Mouse (Mus musculus): ENCODE measurements around the gene Pip5k1b. TPM values are rescaled to one million over a fixed set of nuclear protein-coding genes. Genes with fewer than 3 reads are reported as not detected.

Gene Pip5k1b
- polyA plus RNA-seq, 1 experiment from 2014 or later = 0.77 TPM

DNA sequence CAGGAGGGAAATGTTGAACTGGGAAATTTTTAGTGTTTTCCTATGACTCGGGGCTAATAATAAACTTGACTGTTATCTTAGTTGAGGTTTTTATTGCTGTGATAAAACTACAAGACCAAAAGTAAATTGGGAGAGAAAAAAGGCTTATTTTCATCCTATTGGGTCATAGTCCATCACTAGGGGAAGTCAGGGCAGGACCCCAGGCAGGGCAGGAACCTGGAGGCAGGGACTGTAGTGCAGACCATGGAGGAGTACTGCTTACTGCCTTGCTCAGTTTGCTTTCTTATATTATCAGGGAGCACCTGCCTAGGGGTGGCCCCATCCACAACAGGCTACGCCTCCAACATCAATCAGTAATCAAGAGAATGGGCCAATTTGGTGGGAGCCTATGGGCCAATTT is 101.2 kb downstream of the Pip5k1b start:
- no peaks in the 10 kb centered on the region for H3K36me3 ChIP-seq
- H3K4me2 ChIP-seq = no peak overlapping the region
- H3K9me3 ChIP-seq = no peaks in the 10 kb centered on the region
- ATAC-seq (ENCODE audit: insufficient number of reproducible peaks, low FRiP score, low TSS enrichment, low read depth) = no peak
- H3K9ac ChIP-seq = no peak overlapping the region
- H3K4me1 ChIP-seq = peaks cover 3% of the 10 kb centered on the region; the same call in 1 of the 2 replicates
- H3K27me3 ChIP-seq = no peaks in the 10 kb centered on the region
- no peak overlapping the region for H3K4me3 ChIP-seq
- WGBS = 70% methylated on average over 2 of the region's 2 CpGs
- no peak overlapping the region for H3K27ac ChIP-seq

GRCm38 (mm10) chr19:24453379-24453778 is 102.3 kb downstream of the Pip5k1b start:
- H3K9ac ChIP-seq = no peak overlapping the region
- H3K4me1 ChIP-seq = peaks cover 3% of the 10 kb centered on the region; the same call in 1 of the 2 replicates
- H3K4me3 ChIP-seq = no peak overlapping the region
- H3K27me3 ChIP-seq = no peaks in the 10 kb centered on the region
- WGBS = 60% methylated on average over 13 of the region's 13 CpGs
- ATAC-seq (ENCODE audit: insufficient number of reproducible peaks, low FRiP score, low TSS enrichment, low read depth) = no peak
- no peak overlapping the region for H3K4me2 ChIP-seq
- H3K9me3 ChIP-seq = no peaks in the 10 kb centered on the region
- H3K27ac ChIP-seq = no peak overlapping the region
- H3K36me3 ChIP-seq = no peaks in the 10 kb centered on the region

DNA sequence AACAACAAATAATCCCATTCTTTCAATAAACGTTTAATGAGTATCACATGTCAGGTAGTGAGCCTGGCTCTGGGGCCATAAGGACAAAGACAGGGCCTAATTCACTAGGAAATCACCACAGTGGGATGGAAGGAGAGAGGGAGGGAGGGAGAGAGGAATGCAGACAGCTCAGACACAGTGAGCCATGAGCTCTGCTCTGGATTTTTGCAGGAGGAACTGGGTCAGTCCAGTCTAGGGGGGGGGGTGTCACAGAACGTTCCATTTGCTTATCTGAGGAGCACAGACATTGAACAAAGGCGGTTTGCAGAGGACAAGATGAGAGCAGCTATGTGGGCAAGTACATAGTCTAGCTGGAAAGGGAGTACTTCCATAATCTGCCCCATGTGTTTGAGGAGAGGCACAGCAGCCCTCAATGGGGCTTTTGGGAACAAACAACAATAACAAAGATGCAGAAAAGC is 103.2 kb downstream of the Pip5k1b start:
- Histone ChIP-seq H3K9ac (no peak overlapping the region), H3K4me2 (no peak overlapping the region), H3K27ac (no peak overlapping the region; the same call in 1 of the 2 replicates), H3K27me3 (no peaks in the 10 kb centered on the region), H3K4me3 (no peak overlapping the region), H3K4me1 (peaks cover 3% of the 10 kb centered on the region; the same call in 1 of the 2 replicates), H3K9me3 (no peaks in the 10 kb centered on the region), H3K36me3 (no peaks in the 10 kb centered on the region)
- WGBS = 29% methylated on average over 3 of the region's 3 CpGs
- ATAC-seq (ENCODE audit: insufficient number of reproducible peaks, low FRiP score, low TSS enrichment, low read depth) = no peak

- no peak overlapping the region for H3K9ac ChIP-seq
- no peaks in the 10 kb centered on the region for H3K27me3 ChIP-seq
- H3K4me1 ChIP-seq = peaks cover 3% of the 10 kb centered on the region; the same call in 1 of the 2 replicates
- H3K27ac ChIP-seq = no peak overlapping the region
- WGBS = 76% methylated on average over 3 of the region's 3 CpGs
- H3K9me3 ChIP-seq = no peaks in the 10 kb centered on the region
- no peak overlapping the region for H3K4me2 ChIP-seq
- no peak overlapping the region for H3K4me3 ChIP-seq
- no peak for ATAC-seq (ENCODE audit: insufficient number of reproducible peaks, low FRiP score, low TSS enrichment, low read depth)
- no peaks in the 10 kb centered on the region for H3K36me3 ChIP-seq
Measured at GRCm38 (mm10) chr19:24451626-24452025, 104.0 kb downstream of the Pip5k1b start.

- Histone ChIP-seq H3K9me3 (no peaks in the 10 kb centered on the region), H3K4me3 (no peak overlapping the region), H3K27me3 (no peaks in the 10 kb centered on the region), H3K9ac (no peak overlapping the region), H3K4me1 (peaks cover 3% of the 10 kb centered on the region; the same call in 1 of the 2 replicates), H3K27ac (no peak overlapping the region), H3K4me2 (no peak overlapping the region), H3K36me3 (no peaks in the 10 kb centered on the region)
- 89% methylated on average over 8 of the region's 8 CpGs for WGBS
- ATAC-seq (ENCODE audit: insufficient number of reproducible peaks, low FRiP score, low TSS enrichment, low read depth) = no peak
Measured at GRCm38 (mm10) chr19:24450740-24451139, 104.9 kb downstream of the Pip5k1b start.

DNA sequence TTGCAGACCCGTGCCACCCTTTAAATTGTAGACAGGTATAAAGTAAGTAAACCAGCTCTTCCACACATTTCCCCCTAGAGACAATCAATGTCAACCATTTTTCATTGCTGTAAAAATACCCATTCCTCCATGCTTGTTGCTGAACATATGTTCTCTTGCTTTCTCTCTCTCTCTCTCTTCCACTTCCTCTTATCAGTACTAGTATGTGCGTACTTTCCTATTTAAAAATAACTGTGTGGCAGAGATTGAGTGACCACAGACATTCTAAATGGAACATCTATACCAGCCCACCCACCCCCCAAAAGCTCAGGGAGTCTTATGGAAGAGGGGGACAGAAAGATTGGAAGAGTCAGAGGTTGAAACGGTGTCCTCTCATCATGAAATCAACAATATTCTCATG is 111.3 kb downstream of the Pip5k1b start:
- WGBS = 81% methylated on average over 3 of the region's 3 CpGs
- no peaks in the 10 kb centered on the region for H3K4me1 ChIP-seq
- no peak for ATAC-seq (ENCODE audit: insufficient number of reproducible peaks, low FRiP score, low TSS enrichment, low read depth)
- H3K9me3 ChIP-seq = no peaks in the 10 kb centered on the region
- no peak overlapping the region for H3K27ac ChIP-seq
- H3K4me2 ChIP-seq = no peak overlapping the region
- H3K4me3 ChIP-seq = no peak overlapping the region
- H3K9ac ChIP-seq = no peak overlapping the region
- no peaks in the 10 kb centered on the region for H3K27me3 ChIP-seq
- H3K36me3 ChIP-seq = no peaks in the 10 kb centered on the region

DNA sequence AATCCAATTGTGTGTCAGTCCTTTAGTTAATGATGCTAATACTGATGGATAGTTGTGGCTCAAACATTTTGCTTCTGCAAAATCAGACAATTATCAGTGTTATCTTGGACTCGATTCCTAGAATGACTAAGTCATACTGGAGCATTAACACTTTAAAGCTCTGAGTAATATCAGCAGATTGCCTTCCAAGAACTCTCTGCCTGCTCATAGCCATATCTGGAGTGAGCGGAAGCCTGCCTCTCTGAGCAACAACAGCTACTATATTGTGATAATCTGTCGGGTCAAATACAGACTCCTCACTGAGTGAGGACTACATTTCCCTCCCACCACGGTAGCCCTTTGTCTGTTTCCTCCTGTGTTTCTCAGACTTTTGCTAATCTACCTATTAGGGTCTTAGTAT is 116.0 kb downstream of the Pip5k1b start:
- H3K27me3 ChIP-seq = no peaks in the 10 kb centered on the region
- no peak overlapping the region for H3K9ac ChIP-seq
- H3K4me1 ChIP-seq = no peaks in the 10 kb centered on the region
- WGBS = 82% methylated on average over 4 of the region's 4 CpGs
- H3K4me3 ChIP-seq = no peak overlapping the region
- no peaks in the 10 kb centered on the region for H3K36me3 ChIP-seq
- ATAC-seq (ENCODE audit: insufficient number of reproducible peaks, low FRiP score, low TSS enrichment, low read depth) = no peak
- H3K27ac ChIP-seq = no peak overlapping the region
- no peak overlapping the region for H3K4me2 ChIP-seq
- H3K9me3 ChIP-seq = no peaks in the 10 kb centered on the region

GRCm38 (mm10) chr19:24434291-24434690 is 121.4 kb downstream of the Pip5k1b start:
- Histone ChIP-seq H3K4me3 (no peak overlapping the region), H3K27ac (no peak overlapping the region), H3K9ac (no peak overlapping the region), H3K36me3 (no peaks in the 10 kb centered on the region), H3K4me1 (no peaks in the 10 kb centered on the region), H3K4me2 (no peak overlapping the region), H3K27me3 (no peaks in the 10 kb centered on the region), H3K9me3 (no peaks in the 10 kb centered on the region)
- ATAC-seq (ENCODE audit: insufficient number of reproducible peaks, low FRiP score, low TSS enrichment, low read depth) = no peak
- WGBS = 78% methylated on average over 6 of the region's 6 CpGs

- Histone ChIP-seq H3K4me2 (no peak overlapping the region), H3K9me3 (no peaks in the 10 kb centered on the region), H3K4me1 (no peaks in the 10 kb centered on the region), H3K27me3 (no peaks in the 10 kb centered on the region), H3K36me3 (no peaks in the 10 kb centered on the region), H3K9ac (no peak overlapping the region), H3K27ac (no peak overlapping the region), H3K4me3 (no peak overlapping the region)
- 67% methylated on average over 5 of the region's 5 CpGs for WGBS
- no peak for ATAC-seq (ENCODE audit: insufficient number of reproducible peaks, low FRiP score, low TSS enrichment, low read depth)
Measured at GRCm38 (mm10) chr19:24432447-24432846, 123.2 kb downstream of the Pip5k1b start.

- no peaks in the 10 kb centered on the region for H3K36me3 ChIP-seq
- no peak overlapping the region for H3K9ac ChIP-seq
- no peaks in the 10 kb centered on the region for H3K9me3 ChIP-seq
- no peaks in the 10 kb centered on the region for H3K4me1 ChIP-seq
- no peak overlapping the region for H3K4me2 ChIP-seq
- no peak for ATAC-seq (ENCODE audit: insufficient number of reproducible peaks, low FRiP score, low TSS enrichment, low read depth)
- H3K27ac ChIP-seq = no peak overlapping the region
- 88% methylated on average over 2 of the region's 2 CpGs for WGBS
- H3K27me3 ChIP-seq = no peaks in the 10 kb centered on the region
- H3K4me3 ChIP-seq = no peak overlapping the region
Measured at GRCm38 (mm10) chr19:24431381-24431780, 124.3 kb downstream of the Pip5k1b start.

DNA sequence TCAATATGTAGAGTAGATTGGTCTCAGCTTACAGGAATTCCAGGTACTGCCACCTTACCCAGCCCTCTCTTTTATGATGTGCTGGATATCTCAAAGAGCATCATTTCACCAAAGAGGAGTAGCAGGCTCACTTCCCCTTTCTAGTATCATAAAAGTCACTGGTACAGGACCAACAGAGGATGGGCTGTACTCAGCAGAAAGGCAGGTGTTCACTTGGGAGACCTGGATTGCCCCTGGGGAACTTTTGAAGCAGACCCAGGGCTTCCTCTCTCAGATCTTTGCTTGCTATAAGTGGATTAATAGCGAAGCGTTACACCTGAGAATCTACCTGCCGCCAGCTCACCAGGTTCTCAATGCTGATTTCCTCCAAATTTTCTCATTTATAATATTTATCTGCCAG is 127.7 kb downstream of the Pip5k1b start:
- H3K9me3 ChIP-seq = no peaks in the 10 kb centered on the region
- 87% methylated on average over 3 of the region's 3 CpGs for WGBS
- 0 out of 2 replicates have a peak, but pooled peaks cover 2% of the 10 kb centered on the region for H3K4me1 ChIP-seq
- no peak overlapping the region for H3K27ac ChIP-seq
- no peak overlapping the region for H3K4me3 ChIP-seq
- no peak overlapping the region for H3K4me2 ChIP-seq
- ATAC-seq (ENCODE audit: insufficient number of reproducible peaks, low FRiP score, low TSS enrichment, low read depth) = no peak
- no peaks in the 10 kb centered on the region for H3K36me3 ChIP-seq
- H3K27me3 ChIP-seq = no peaks in the 10 kb centered on the region
- no peak overlapping the region for H3K9ac ChIP-seq

- 0 out of 2 replicates have a peak, but pooled peaks cover 3% of the 10 kb centered on the region for H3K4me1 ChIP-seq
Measured at GRCm38 (mm10) chr19:24427258-24427657, 128.4 kb downstream of the Pip5k1b start.

DNA sequence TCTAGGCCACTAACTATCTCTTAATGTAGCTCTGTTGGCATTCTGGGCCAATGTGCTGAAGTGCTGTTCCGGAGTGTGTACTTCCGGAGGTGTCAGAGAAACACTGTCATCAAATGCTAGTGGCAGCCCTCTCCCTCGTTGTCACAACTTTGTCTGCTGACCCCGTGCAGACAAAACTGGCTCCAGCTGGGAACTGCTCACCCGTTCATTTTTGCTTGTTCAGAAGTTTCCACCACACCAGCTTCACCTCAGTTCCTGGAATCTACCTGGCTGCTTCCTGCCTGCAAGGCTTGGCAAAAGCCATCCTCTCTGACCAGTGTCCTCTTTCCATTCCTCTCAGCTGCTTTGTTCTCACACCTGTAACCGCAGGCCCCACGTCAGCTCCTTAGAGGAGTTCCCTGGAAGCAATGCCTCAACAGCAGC is 128.9 kb downstream of the Pip5k1b start:
- no peak overlapping the region for H3K4me3 ChIP-seq
- H3K4me1 ChIP-seq = 0 out of 2 replicates have a peak, but pooled peaks cover 3% of the 10 kb centered on the region
- no peak overlapping the region for H3K9ac ChIP-seq
- ATAC-seq (ENCODE audit: insufficient number of reproducible peaks, low FRiP score, low TSS enrichment, low read depth) = no peak
- H3K9me3 ChIP-seq = no peaks in the 10 kb centered on the region
- WGBS = 76% methylated on average over 7 of the region's 7 CpGs
- no peak overlapping the region for H3K4me2 ChIP-seq
- no peaks in the 10 kb centered on the region for H3K27me3 ChIP-seq
- no peaks in the 10 kb centered on the region for H3K36me3 ChIP-seq
- no peak overlapping the region for H3K27ac ChIP-seq

More at GRCm38 (mm10) chr19:24427258-24427657, 128.4 kb downstream of the Pip5k1b start:
- ATAC-seq (ENCODE audit: insufficient number of reproducible peaks, low FRiP score, low TSS enrichment, low read depth) = no peak
- Histone ChIP-seq H3K27ac (no peak overlapping the region), H3K36me3 (no peaks in the 10 kb centered on the region), H3K9ac (no peak overlapping the region), H3K4me3 (no peak overlapping the region), H3K4me2 (no peak overlapping the region), H3K9me3 (no peaks in the 10 kb centered on the region), H3K27me3 (no peaks in the 10 kb centered on the region)
- 53% methylated on average over 4 of the region's 4 CpGs for WGBS
